Mouse (Mus musculus): Measurements from ENCODE around the gene Slit1. TPM values are rescaled to one million over a fixed set of nuclear protein-coding genes. Genes with fewer than 3 reads are reported as not detected.
A peak's percentile ranks its signal among the peaks of the same experiment; 100 is the strongest.

Gene Slit1
- polyA plus RNA-seq, 1 experiment from 2014 or later, result 0.12 TPM

DNA sequence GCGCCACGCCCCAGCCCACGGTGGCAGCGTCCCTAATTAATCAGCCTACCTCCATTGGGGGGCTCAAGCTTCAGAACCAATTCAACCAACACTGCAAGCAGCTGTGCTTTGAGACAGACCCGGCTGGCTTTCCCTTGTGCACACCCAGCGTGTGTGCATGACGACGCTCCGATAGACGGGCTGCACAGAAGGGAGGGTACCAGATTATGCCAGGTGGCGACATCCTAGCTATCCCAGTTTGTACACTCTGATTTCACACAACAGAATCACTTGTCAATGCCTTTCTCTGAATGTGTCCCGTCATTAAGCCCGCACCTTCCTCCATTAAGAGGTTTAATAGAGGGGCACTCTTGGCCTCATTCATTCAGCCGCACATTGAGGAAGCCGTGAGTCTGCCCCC, 11.3 kb upstream of the Slit1 start:
- no peak overlapping the region for H3K27ac ChIP-seq (ENCODE audit: low read depth)
- ATAC-seq (no peak), DNase-seq (no peak)
- no peak for TF ChIP-seq EP300 (IDR thresholded peaks at IDR 0.05; ENCODE audit: low read depth)
- TF ChIP-seq CTCF (IDR thresholded peaks at IDR 0.05; ENCODE audit: low read depth), result no peak
- H3K9ac ChIP-seq (replicated peaks), result no peak overlapping the region
- H3K27me3 ChIP-seq (ENCODE audit: insufficient read depth, low read length), result no peaks in the 10 kb centered on the region
- no peaks in the 10 kb centered on the region for H3K9me3 ChIP-seq (ENCODE audit: low read length)
- H3K36me3 ChIP-seq (replicated peaks; ENCODE audit: insufficient read depth, low read length), result no peaks in the 10 kb centered on the region
- no peak overlapping the region for H3K4me2 ChIP-seq (ENCODE audit: low read depth, low read length)
- H3K4me1 ChIP-seq (ENCODE audit: insufficient read depth), result no peaks in the 10 kb centered on the region
- H3K4me3 ChIP-seq (ENCODE audit: low read depth, low read length), result no peak overlapping the region
- 85% methylated on average over 15 of the region's 15 CpGs for WGBS (ENCODE audit: insufficient replicate concordance)

GRCm38 (mm10) chr19:41751906-41752305, 8.4 kb upstream of the Slit1 start:
- Histone ChIP-seq H3K27me3 (ENCODE audit: insufficient read depth, low read length) (no peaks in the 10 kb centered on the region), H3K27ac (ENCODE audit: low read depth) (no peak overlapping the region), H3K36me3 (replicated peaks; ENCODE audit: insufficient read depth, low read length) (no peaks in the 10 kb centered on the region), H3K4me2 (ENCODE audit: low read depth, low read length) (no peak overlapping the region), H3K9me3 (ENCODE audit: low read length) (no peaks in the 10 kb centered on the region), H3K9ac (replicated peaks) (no peak overlapping the region), H3K4me3 (ENCODE audit: low read depth, low read length) (no peak overlapping the region), H3K4me1 (ENCODE audit: insufficient read depth) (no peaks in the 10 kb centered on the region)
- WGBS (ENCODE audit: insufficient replicate concordance), result 63% methylated on average over 11 of the region's 11 CpGs
- DNase-seq (no peak), ATAC-seq (no peak)
- TF ChIP-seq EP300 (IDR thresholded peaks at IDR 0.05; ENCODE audit: low read depth) (no peak), CTCF (IDR thresholded peaks at IDR 0.05; ENCODE audit: low read depth) (0 out of 2 replicates have a peak, but pooled peaks have one; percentile 5)

DNA sequence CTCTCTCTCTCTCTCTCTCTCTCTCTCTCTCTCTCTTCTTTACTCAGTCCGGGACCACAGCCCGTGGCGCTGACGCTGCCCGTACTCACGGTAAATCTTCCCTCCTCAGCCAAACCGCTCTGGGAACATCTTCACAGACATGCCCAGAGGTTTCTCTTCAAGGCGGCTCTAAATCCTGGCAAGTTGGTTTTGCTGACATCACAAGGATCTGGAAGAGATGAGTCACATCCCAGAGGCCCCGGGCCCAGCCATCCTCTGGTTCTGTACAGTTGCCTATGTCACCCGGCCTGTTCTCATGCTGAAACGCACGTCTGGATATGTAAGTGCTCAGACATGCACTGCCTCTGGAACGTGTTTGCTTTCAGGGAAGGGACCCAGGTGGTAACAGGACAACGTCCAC, 4.0 kb upstream of the Slit1 start:
- ATAC-seq, result no peak
- Histone ChIP-seq H3K4me3 (ENCODE audit: low read depth, low read length) (no peak overlapping the region), H3K9me3 (ENCODE audit: low read length) (no peaks in the 10 kb centered on the region), H3K36me3 (replicated peaks; ENCODE audit: insufficient read depth, low read length) (no peaks in the 10 kb centered on the region), H3K4me2 (ENCODE audit: low read depth, low read length) (no peak overlapping the region), H3K9ac (replicated peaks) (no peak overlapping the region), H3K27me3 (ENCODE audit: insufficient read depth, low read length) (peaks cover 23% of the 10 kb centered on the region), H3K27ac (ENCODE audit: low read depth) (no peak overlapping the region), H3K4me1 (ENCODE audit: insufficient read depth) (peaks cover 4% of the 10 kb centered on the region)
- 86% methylated on average over 14 of the region's 14 CpGs for WGBS (ENCODE audit: insufficient replicate concordance)
- no peak for TF ChIP-seq CTCF (IDR thresholded peaks at IDR 0.05; ENCODE audit: low read depth)
- TF ChIP-seq EP300 (IDR thresholded peaks at IDR 0.05; ENCODE audit: low read depth), result no peak
- no peak for DNase-seq

- TF ChIP-seq EP300 (IDR thresholded peaks at IDR 0.05; ENCODE audit: low read depth) (no peak), CTCF (IDR thresholded peaks at IDR 0.05; ENCODE audit: low read depth) (no peak)
- Histone ChIP-seq H3K36me3 (replicated peaks; ENCODE audit: insufficient read depth, low read length) (no peaks in the 10 kb centered on the region), H3K9ac (replicated peaks) (no peak overlapping the region), H3K27ac (ENCODE audit: low read depth) (no peak overlapping the region), H3K27me3 (ENCODE audit: insufficient read depth, low read length) (peaks cover 33% of the 10 kb centered on the region), H3K4me3 (ENCODE audit: low read depth, low read length) (no peak overlapping the region), H3K4me2 (ENCODE audit: low read depth, low read length) (no peak overlapping the region), H3K9me3 (ENCODE audit: low read length) (no peaks in the 10 kb centered on the region), H3K4me1 (ENCODE audit: insufficient read depth) (peaks cover 4% of the 10 kb centered on the region)
- DNase-seq, result no peak
- 54% methylated on average over 15 of the region's 15 CpGs for WGBS (ENCODE audit: insufficient replicate concordance)
- no peak for ATAC-seq
Observed at GRCm38 (mm10) chr19:41745941-41746557, 2.6 kb upstream of the Slit1 start.

- no peak for TF ChIP-seq CTCF (IDR thresholded peaks at IDR 0.05; ENCODE audit: low read depth)
- TF ChIP-seq EP300 (IDR thresholded peaks at IDR 0.05; ENCODE audit: low read depth), result no peak
- 25% methylated on average over 4 of the region's 4 CpGs for WGBS (ENCODE audit: insufficient replicate concordance)
- no peak overlapping the region for H3K4me3 ChIP-seq (ENCODE audit: low read depth, low read length)
- H3K4me2 ChIP-seq (ENCODE audit: low read depth, low read length), result no peak overlapping the region
- ATAC-seq, result no peak
- no peak overlapping the region for H3K9ac ChIP-seq (replicated peaks)
- DNase-seq, result no peak
- H3K27ac ChIP-seq (ENCODE audit: low read depth), result no peak overlapping the region
- no peaks in the 10 kb centered on the region for H3K9me3 ChIP-seq (ENCODE audit: low read length)
- peaks cover 42% of the 10 kb centered on the region for H3K27me3 ChIP-seq (ENCODE audit: insufficient read depth, low read length)
- peaks cover 4% of the 10 kb centered on the region for H3K4me1 ChIP-seq (ENCODE audit: insufficient read depth)
- no peaks in the 10 kb centered on the region for H3K36me3 ChIP-seq (replicated peaks; ENCODE audit: insufficient read depth, low read length)
Observed at GRCm38 (mm10) chr19:41738896-41739295, 4.6 kb downstream of the Slit1 start.

DNA sequence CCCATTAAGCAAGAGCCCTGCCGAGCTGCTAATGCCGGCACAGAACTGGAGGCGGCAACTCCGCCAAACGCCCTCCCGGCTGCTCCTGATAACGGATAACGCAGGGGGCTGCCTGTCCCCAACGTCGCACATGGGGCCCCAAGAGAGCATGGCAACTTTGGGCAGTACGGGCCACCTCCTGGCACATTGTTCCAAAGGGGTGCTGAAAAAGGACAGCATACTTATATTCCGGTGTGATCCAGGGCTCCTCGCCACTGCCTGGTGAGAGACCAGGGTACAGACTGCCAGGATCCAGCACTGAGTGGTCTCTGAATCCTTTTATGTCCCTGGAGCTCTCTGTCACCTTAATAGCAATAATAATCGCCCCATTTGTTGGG, 5.0 kb downstream of the Slit1 start:
- no peaks in the 10 kb centered on the region for H3K36me3 ChIP-seq (replicated peaks; ENCODE audit: insufficient read depth, low read length)
- no peak for TF ChIP-seq EP300 (IDR thresholded peaks at IDR 0.05; ENCODE audit: low read depth)
- TF ChIP-seq CTCF (IDR thresholded peaks at IDR 0.05; ENCODE audit: low read depth), result no peak
- DNase-seq (no peak), ATAC-seq (no peak)
- H3K4me1 ChIP-seq (ENCODE audit: insufficient read depth), result peaks cover 2% of the 10 kb centered on the region
- no peaks in the 10 kb centered on the region for H3K9me3 ChIP-seq (ENCODE audit: low read length)
- no peak overlapping the region for H3K27ac ChIP-seq (ENCODE audit: low read depth)
- H3K4me2 ChIP-seq (ENCODE audit: low read depth, low read length), result 0 out of 2 replicates have a peak overlapping the region, but pooled peaks have one; percentile 38
- H3K9ac ChIP-seq (replicated peaks), result no peak overlapping the region
- 16% methylated on average over 14 of the region's 14 CpGs for WGBS (ENCODE audit: insufficient replicate concordance)
- H3K4me3 ChIP-seq (ENCODE audit: low read depth, low read length), result no peak overlapping the region
- H3K27me3 ChIP-seq (ENCODE audit: insufficient read depth, low read length), result peaks cover 37% of the 10 kb centered on the region
